Mouse (Mus musculus): ENCODE data around the gene Kcnh4. TPM values are rescaled to one million over a fixed set of nuclear protein-coding genes. Genes with fewer than 3 reads are reported as not detected.

The Kcnh4 gene
- polyA plus RNA-seq, 1 experiment = not detected

DNA sequence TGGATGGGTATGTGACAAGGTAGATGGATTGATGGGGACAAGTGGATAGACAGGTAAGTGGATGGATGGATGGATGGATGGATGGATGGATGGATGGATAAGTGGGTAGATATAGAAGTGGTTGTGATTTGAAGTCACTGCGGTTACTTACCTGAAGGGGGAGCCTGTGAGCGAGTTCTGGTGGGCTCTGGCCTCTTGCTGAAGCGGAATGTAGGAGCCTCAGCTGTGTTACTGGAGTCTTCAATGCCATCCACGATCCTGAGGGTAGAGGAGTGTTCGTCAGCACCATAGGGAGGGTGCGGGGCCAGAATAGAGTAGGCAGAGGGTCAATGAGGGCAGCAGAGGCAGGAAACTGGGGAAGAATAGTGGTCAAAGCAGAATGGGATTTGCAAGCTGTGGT lies 14.7 kb downstream of the Kcnh4 start:
- Histone ChIP-seq H3K36me3 (ENCODE audit: control insufficient read depth) (no peaks in the 10 kb centered on the region), H3K27me3 (ENCODE audit: control insufficient read depth) (peaks cover 22% of the 10 kb centered on the region), H3K4me1 (ENCODE audit: control insufficient read depth) (peaks cover 28% of the 10 kb centered on the region), H3K9me3 (ENCODE audit: control insufficient read depth, low read length) (no peaks in the 10 kb centered on the region), H3K4me3 (replicated peaks) (no peak overlapping the region)
- TF ChIP-seq GATA1 (IDR thresholded peaks at IDR 0.05; ENCODE audit: low read length) (no peak), TAL1 (IDR thresholded peaks at IDR 0.05; ENCODE audit: low read length) (no peak)

DNA sequence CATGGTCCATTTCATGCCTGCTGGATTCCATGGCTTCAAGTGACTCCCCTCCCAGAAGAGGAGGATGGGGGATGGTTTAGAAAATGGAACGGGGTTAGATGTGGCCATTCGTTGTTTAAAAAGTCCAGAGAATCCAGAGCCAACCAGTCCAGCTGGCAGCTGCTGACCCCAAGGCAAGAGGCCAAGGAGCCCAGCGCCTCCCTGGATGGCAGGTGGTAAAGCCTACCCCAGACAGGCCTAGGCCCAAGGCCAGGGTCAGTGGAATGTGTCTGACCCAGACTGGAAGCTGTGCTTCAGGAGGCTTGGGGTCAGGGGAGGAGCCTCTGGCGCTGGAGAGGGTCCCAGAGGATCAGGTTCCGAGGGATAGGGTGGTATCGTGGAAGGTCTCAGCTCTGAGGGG lies 18.4 kb downstream of the Kcnh4 start:
- no peak overlapping the region for H3K4me3 ChIP-seq (replicated peaks)
- no peaks in the 10 kb centered on the region for H3K9me3 ChIP-seq (ENCODE audit: control insufficient read depth, low read length)
- H3K36me3 ChIP-seq (ENCODE audit: control insufficient read depth) = peaks cover 6% of the 10 kb centered on the region; the same call in 1 of the 2 replicates
- peaks cover 47% of the 10 kb centered on the region for H3K4me1 ChIP-seq (ENCODE audit: control insufficient read depth)
- TF ChIP-seq TAL1 (IDR thresholded peaks at IDR 0.05; ENCODE audit: low read length) (no peak), GATA1 (IDR thresholded peaks at IDR 0.05; ENCODE audit: low read length) (no peak)
- H3K27me3 ChIP-seq (ENCODE audit: control insufficient read depth) = peaks cover 3% of the 10 kb centered on the region

DNA sequence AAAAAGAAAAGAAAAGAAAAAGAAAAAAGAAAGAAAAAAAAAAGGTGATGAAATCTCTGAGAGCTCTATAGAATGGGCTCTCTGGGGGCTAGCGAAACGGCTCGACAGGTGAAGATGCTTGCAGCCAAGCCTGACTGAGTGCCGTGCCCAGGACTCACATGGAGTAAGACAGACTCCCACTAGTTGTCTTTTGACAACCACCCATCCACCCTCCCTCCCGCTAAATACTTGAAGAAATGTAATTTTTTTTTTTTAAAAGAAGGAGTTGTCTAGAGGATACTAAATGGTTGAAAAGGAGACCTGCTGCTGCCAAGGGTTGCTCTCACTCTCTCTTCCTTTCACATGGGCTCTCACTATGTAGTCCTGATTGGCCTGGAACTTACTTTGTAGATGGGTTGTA lies 21.0 kb downstream of the Kcnh4 start:
- Histone ChIP-seq H3K36me3 (ENCODE audit: control insufficient read depth) (peaks cover 30% of the 10 kb centered on the region), H3K9me3 (ENCODE audit: control insufficient read depth, low read length) (no peaks in the 10 kb centered on the region), H3K4me1 (ENCODE audit: control insufficient read depth) (peaks cover 67% of the 10 kb centered on the region), H3K4me3 (replicated peaks) (peak overlapping the region; percentile 100), H3K27me3 (ENCODE audit: control insufficient read depth) (no peaks in the 10 kb centered on the region)
- TF ChIP-seq GATA1 (IDR thresholded peaks at IDR 0.05; ENCODE audit: low read length) = no peak
- no peak for TF ChIP-seq TAL1 (IDR thresholded peaks at IDR 0.05; ENCODE audit: low read length)

DNA sequence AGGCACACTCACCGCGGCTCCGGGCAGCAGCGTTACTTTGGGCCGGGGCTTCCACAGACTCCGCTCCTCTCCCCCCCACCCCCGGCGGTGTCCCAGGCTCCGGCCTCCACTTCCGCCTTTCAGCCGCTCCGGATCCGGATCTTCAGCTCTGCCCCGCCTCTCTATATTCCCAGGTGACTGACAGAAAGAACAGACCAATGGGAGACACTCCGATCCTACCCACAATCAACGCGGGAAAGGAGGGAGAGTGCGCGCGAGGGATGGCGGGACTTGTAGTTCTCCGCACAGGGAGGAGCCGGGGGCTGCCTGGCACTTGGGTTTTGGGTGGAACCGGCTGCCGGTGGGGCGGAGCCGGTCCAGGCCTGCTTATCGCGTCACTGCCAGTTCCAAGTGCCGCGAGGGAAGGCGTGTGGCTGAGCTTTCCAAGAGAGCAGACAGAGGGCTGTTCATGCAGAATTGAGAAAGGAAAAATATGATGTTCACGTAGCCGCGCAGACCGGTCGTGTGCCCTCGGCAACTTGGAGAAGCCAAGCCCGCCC lies 21.6 kb downstream of the Kcnh4 start, which contains the start of gene Rab5c:
Rab5c (minus strand) TSS at position 150 of the 539 bp plus-strand sequence.
- H3K4me1 ChIP-seq (ENCODE audit: control insufficient read depth) = peaks cover 72% of the 10 kb centered on the region
- peak within 1 kb of the TSS; percentile 100 for H3K4me3 ChIP-seq (replicated peaks)
- no peaks in the 10 kb centered on the region for H3K9me3 ChIP-seq (ENCODE audit: control insufficient read depth, low read length)
- no peaks in the 10 kb centered on the region for H3K27me3 ChIP-seq (ENCODE audit: control insufficient read depth)
- TF ChIP-seq GATA1 (IDR thresholded peaks at IDR 0.05; ENCODE audit: low read length) = 0 out of 2 replicates have a peak, but pooled peaks have one; percentile 45
- peak; percentile 33; the same call in 1 of the 3 replicates for TF ChIP-seq TAL1 (IDR thresholded peaks at IDR 0.05; ENCODE audit: low read length)
- peaks cover 36% of the 10 kb centered on the region for H3K36me3 ChIP-seq (ENCODE audit: control insufficient read depth)

DNA sequence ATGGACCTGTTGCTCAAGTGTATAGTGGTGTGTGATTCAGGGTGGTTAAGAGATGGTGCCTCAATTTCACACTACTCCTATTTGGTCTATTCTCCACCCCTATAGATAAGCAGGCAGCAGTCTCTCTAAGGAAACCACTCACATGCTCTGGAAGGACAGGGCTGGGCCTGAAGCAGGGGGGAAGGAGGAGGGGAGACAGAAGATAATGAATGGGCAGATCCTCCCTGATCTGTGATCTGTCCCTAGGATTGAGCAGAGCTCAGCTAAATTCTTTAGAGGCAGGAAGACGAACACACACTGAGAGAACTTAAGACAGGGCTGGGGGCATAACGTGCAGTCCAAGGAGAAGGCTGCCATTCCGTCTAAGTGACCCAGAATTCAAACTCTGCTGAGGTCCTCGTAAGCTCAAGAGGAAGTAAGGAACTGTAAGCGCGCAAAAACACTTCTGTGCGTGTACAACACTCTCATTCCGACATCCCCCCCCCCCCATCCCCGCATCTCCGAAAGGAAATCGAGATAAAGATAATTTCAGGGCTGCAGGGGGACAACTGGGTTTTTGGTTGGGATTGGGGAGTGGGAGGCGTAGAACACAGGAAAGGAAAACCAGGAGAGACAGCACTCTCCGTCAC lies 22.5 kb downstream of the Kcnh4 start:
- H3K9me3 ChIP-seq (ENCODE audit: control insufficient read depth, low read length) = no peaks in the 10 kb centered on the region
- peaks cover 76% of the 10 kb centered on the region for H3K4me1 ChIP-seq (ENCODE audit: control insufficient read depth)

DNA sequence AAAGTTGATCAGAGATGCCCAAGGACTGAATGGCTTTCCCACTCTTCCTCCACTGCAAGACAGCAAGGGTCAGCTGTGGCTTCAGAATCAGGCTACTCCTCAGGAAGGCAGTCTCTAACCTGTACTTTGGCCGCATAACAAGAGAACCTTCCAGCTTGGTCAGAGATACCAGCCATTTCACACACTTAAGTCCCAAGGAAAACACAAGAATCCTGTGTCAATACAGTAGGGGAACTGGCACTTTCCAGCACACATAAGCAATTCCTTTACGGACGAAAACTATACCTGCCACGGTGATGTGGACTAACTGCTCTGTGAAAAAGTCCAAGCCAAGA lies 23.0 kb downstream of the Kcnh4 start:
- peaks cover 81% of the 10 kb centered on the region for H3K4me1 ChIP-seq (ENCODE audit: control insufficient read depth)
- peaks cover 50% of the 10 kb centered on the region for H3K36me3 ChIP-seq (ENCODE audit: control insufficient read depth)
- TF ChIP-seq TAL1 (IDR thresholded peaks at IDR 0.05; ENCODE audit: low read length) = no peak
- TF ChIP-seq GATA1 (IDR thresholded peaks at IDR 0.05; ENCODE audit: low read length) = no peak
- H3K4me3 ChIP-seq (replicated peaks) = peak overlapping the region; percentile 100
- H3K9me3 ChIP-seq (ENCODE audit: control insufficient read depth, low read length) = no peaks in the 10 kb centered on the region
- H3K27me3 ChIP-seq (ENCODE audit: control insufficient read depth) = no peaks in the 10 kb centered on the region

More for the DNA sequence above, 22.5 kb downstream of the Kcnh4 start:
- H3K4me3 ChIP-seq (replicated peaks) = peak overlapping the region; percentile 100
- peaks cover 45% of the 10 kb centered on the region for H3K36me3 ChIP-seq (ENCODE audit: control insufficient read depth)
- TF ChIP-seq TAL1 (IDR thresholded peaks at IDR 0.05; ENCODE audit: low read length) (no peak), GATA1 (IDR thresholded peaks at IDR 0.05; ENCODE audit: low read length) (peak; percentile 80)
- no peaks in the 10 kb centered on the region for H3K27me3 ChIP-seq (ENCODE audit: control insufficient read depth)

DNA sequence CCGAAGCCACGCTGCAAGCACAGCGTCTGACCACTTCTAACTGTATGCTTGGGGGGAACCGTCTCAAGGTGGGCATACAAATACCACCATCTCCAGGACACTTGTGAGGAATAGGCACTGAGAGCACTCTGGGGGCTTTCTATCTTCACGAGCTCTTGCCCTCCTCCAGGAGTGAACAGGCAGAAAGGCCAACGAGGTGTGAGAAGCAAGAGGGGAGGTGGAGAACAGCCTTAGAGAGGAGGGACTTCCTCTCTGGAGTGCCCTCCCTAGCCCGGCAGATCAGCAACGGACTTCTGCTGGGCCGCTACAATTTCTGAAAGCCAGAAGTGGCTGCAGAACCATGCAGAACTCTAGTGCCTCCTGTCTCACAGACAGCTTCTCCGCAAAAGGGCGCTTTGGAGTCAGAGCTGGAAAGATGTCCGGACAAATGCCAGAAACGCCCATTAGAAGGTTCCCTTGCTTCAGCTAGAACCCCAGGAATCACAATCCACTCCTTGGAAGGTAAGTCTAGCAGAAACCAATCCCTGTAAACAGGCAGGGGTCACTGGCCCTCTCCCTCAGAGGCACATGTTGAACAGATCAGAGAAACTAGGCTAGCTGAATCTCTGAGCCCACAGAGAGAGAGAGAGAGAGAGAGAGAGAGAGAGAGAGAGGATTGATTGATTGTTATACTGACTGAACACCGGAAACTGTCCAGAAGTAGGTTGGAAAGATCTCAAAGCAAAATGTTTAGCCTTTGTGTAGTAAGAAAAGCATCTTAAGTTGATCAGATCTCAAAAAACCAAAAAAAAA lies 23.6 kb downstream of the Kcnh4 start:
- peaks cover 56% of the 10 kb centered on the region for H3K36me3 ChIP-seq (ENCODE audit: control insufficient read depth)
- peaks cover 80% of the 10 kb centered on the region for H3K4me1 ChIP-seq (ENCODE audit: control insufficient read depth)
- peak overlapping the region; percentile 100 for H3K4me3 ChIP-seq (replicated peaks)
- no peaks in the 10 kb centered on the region for H3K27me3 ChIP-seq (ENCODE audit: control insufficient read depth)
- TF ChIP-seq TAL1 (IDR thresholded peaks at IDR 0.05; ENCODE audit: low read length) (no peak), GATA1 (IDR thresholded peaks at IDR 0.05; ENCODE audit: low read length) (no peak)
- no peaks in the 10 kb centered on the region for H3K9me3 ChIP-seq (ENCODE audit: control insufficient read depth, low read length)

DNA sequence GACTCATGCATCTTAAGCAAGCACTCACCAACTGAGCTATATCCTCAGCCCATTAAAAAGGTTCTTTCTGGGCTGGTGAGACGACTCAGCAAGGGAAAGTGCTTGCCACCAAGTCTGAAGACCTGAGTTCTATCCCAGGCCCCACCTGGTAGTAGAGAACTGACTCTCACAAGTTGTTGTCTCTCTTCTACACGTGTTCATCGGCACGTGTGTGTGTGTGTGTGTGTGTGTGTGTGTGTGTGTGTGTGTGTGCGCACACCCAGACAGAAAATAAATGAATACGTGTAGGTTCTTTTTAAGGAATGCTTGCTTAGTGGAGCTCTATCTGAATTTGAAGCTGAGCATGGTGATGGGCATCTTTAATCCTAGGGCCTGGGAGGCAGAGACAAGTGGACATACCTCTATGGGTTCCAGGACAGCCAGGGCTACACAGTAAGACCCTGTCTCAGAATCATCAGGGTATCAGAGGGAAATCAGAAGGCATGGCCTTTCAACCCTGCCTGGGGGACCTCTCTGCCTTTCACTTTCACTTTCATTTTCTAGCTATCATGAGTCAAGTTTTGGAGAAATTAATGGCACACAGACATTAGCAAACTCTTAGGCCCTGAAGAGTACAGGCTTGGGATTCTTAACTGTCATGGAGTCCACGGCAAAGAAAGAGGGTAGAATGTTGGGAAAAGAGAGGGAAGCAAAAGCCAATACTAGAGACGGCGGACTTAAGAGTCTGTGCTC lies 24.4 kb downstream of the Kcnh4 start:
- no peaks in the 10 kb centered on the region for H3K27me3 ChIP-seq (ENCODE audit: control insufficient read depth)
- peaks cover 83% of the 10 kb centered on the region for H3K4me1 ChIP-seq (ENCODE audit: control insufficient read depth)
- peaks cover 64% of the 10 kb centered on the region for H3K36me3 ChIP-seq (ENCODE audit: control insufficient read depth)
- TF ChIP-seq TAL1 (IDR thresholded peaks at IDR 0.05; ENCODE audit: low read length) = no peak
- no peak for TF ChIP-seq GATA1 (IDR thresholded peaks at IDR 0.05; ENCODE audit: low read length)
- H3K4me3 ChIP-seq (replicated peaks) = peak overlapping the region; percentile 100
- no peaks in the 10 kb centered on the region for H3K9me3 ChIP-seq (ENCODE audit: control insufficient read depth, low read length)
